Mouse (Mus musculus): ENCODE measurements around the gene Arhgap33.

Gene Arhgap33

DNA sequence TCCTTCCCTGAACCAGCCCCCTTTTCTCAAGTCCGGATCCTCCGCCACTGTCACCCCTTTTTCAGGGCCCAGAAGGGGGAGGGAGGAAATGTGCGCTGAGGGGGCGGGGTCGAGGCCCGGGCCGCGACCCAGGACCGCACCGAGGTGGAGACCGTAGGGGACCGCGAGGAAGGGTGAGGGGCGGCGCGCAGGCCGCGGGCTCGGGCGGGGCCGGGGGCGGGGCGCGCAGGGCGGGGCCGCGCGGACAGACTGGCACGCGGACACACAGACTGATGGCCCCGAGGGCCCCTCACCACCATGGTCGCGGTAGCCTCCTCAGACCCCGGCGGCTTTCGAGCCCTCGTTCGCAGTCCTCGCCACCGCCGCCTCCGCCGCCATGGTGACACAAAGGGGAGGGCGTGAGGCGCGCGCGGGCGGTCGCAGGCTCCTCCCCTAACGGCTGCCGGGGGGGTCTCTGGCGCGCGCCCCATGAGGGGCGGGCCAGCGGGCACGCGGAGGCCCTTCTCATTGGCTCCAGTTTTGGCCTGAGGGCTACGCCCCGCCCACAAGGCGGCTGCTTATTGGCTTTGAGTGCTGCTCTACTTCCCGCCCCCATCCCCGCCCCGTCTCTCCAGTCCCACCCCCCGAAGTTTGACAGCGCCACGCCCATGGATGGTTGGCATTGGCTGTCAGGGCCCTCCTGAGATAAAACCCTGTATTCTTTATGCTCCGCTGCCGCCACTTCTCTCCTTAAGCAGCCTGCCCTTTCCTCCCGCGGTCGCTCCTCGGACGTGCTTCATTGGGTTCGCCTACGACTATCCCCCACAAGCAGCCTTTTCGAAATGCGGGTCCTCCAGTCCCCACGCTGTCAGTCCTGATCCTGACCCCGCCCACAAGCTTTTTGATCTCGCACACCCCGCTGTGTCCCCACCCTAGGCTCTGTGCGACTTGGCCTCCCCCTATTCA is at the start of gene Arhgap33:
Arhgap33 (minus strand) TSS at position 428 of the 945 bp plus-strand sequence.
- peak; percentile 90 to 93 for DNase-seq (ENCODE audit: low spot score in 2 of 2)

DNA sequence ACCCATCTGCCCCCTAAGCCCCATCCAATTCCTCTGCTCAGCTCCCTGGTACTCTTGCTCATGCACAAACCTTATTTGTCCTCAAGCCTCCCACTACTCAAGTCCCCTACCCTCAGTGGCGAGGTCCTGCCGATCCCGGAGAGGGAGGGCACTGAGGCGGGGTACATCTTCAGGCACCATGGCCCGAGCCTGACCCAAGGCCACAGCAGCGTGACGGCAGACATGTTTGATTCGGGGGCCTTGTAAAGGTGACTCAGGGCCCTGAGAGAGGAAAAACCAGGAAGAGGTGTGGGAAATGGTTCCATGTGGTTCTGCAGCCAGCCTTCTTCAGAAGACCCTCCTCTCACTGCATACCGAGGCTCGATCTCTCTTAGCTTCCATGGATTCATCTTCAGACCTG is 49.5 kb upstream of the Arhgap33 start:
- DNase-seq (ENCODE audit: low spot score in 2 of 2), result no peak

DNA sequence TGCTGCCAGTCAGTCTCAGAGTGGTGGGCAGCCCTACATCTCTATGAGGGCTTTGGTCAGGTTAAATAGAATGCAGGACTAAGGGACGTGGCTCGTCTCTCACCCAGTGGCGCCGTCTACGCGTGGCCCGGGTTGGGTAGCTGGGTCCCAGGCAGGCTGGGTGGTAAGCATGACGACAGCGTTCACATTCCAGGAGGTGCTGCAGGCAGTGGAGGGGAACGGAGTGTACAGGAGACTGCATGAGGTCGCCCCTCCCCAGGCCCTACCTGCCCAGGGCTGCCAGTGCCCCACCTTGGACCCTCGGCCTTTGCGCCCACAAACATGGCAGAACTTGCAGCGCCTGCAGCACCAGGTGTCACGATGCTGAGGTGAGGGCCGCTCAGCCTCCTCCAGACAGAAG is 46.7 kb upstream of the Arhgap33 start:
- DNase-seq (ENCODE audit: low spot score in 2 of 2), result no peak

DNA sequence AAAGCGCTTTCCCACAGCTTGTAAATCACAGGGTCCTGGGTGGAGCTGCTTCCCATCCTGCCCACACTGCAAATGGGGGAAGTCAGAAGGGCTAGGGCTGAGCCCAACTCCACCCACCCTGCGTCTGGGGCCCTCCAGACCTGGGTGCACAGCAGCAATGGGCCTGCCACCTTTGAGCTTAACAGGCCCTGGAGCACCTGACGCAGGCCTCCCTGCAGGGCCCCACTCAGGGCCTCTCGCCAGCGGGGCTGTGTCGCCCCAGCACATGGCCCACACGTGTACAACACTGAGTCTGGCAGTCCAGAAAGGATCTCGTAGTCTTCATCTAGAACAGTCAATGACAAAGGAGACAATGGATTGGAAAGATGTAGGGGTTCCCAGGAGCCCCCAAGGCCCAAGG is 45.1 kb upstream of the Arhgap33 start:
- DNase-seq (ENCODE audit: low spot score in 2 of 2), result no peak

DNA sequence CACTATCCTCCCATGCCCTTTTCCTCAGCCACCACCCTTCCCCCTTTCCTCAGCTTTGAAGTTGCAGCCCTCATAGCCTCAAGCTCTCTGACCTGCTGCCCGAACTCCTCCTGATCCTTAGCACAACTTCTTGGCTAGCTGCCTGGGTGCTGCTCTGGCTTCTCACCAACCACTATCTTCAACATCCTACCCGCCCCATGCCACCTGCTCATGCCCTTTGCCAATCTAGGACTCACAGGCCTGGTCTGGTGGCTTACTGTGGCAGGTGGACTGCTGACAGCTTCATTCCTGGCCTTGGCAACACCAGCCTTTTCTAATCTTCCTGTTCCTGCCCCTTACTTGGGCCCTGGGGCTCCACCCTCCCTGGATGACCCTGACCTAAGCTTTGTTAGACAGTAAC is 38.1 kb upstream of the Arhgap33 start:
- DNase-seq (ENCODE audit: low spot score in 2 of 2), result peak; percentile 62 to 66

DNA sequence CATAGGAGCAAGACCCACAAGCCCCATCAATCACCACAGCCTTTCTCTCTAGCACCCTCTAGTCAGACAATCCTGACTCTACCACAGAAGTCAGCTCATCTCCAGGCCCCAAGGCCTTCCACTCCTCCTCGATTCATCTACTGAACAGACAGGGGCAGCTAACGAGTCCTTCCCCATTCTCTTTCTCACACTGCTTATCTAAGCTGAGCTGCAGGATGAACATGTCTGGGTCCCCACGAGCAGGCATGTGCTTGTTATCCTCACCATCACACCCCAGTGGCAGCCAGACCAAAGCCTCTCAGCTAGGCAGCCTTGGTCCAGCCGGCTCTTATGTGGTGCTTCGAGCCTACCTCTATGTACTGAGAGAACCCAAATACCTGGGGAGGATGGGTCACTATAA is 37.5 kb upstream of the Arhgap33 start:
- no peak for DNase-seq (ENCODE audit: low spot score in 2 of 2)

DNA sequence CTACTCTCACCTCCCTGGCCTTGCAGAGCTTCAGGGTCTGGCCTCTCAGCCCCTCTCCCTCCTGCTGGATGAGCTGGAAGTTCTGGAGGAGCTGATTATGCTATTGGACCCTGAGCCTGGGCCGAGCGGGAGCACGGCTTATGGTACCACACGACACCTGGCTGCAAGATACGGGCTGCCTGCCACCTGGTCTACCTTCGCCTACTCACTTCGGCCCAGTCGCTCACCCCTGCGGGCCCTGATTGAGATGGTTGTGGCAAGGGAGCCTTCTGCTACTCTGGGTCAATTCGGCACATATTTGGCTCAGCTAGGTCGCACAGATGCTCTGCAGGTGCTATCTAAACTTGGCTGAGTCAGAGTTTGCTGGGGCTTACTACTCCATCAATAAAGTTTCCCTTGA is 32.7 kb upstream of the Arhgap33 start:
- DNase-seq (ENCODE audit: low spot score in 2 of 2), result no peak

DNA sequence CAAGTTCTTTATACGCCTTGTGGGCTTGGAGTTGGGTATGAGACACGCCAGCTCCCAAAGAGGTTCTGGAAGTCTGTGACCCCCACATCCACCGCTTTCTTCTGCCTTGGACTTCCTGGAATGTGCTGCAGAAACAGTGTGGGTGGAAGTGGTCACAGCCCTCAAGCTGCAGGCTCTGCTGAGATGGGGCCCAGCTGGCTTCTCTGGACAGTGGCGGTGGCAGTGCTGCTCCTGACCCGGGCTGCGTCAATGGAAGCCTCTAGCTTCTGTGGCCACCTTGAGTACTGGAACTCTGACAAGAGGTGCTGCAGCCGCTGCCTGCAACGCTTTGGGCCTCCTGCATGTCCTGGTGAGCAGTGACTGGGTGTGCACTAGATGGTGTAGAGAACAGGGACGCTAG is 31.2 kb upstream of the Arhgap33 start:
- no peak for DNase-seq (ENCODE audit: low spot score in 2 of 2)

DNA sequence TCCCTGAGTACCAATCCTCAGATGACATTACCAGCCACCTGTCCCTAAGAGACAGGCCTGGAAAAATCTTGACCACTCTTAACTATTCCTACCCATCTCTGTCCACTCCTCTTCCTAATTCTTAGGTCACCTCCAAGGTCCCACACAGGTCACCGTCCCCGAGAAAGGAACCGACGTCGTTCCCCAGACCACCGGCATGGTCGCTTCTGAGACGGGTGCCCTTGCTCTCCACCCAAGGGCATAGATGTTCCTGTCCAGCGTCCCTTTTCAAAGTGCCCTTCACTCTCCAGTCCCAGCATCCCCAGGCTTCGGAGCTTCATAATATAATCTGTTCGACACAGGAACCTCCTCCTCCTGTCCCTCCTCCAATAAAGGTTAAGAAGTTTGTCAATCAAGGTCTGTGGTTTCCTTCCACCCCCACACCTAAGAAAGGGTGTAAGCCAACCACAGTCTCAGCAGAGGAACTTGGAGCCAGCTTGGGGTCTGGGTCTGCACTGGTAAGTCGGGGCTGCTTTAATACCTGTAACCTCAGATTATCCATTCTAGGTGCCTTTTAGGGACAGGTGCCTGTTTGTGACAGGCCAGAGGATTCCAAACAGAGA is 30.2 kb upstream of the Arhgap33 start, which contains the start of gene Igflr1:
Igflr1 (plus strand) TSS at position 458 of the 602 bp plus-strand sequence.
- DNase-seq (ENCODE audit: low spot score in 2 of 2), result no peak

DNA sequence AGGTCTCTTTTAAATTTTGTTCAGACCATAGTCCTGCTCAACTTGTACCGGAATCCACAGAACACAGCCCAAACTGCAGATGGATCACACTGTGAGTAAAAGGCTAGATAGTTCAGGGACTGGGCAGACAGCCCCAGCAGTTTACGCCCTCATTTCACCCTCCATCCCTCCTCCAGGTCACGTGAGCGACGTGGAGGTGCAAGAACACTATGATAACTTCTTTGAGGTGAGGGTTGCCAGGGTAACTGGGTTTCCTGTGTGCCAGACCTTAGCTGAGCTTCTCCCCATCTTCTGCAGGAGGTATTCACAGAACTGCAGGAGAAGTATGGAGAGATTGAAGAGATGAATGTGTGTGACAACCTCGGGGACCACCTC is 29.0 kb upstream of the Arhgap33 start:
- no peak for DNase-seq (ENCODE audit: low spot score in 2 of 2)

DNA sequence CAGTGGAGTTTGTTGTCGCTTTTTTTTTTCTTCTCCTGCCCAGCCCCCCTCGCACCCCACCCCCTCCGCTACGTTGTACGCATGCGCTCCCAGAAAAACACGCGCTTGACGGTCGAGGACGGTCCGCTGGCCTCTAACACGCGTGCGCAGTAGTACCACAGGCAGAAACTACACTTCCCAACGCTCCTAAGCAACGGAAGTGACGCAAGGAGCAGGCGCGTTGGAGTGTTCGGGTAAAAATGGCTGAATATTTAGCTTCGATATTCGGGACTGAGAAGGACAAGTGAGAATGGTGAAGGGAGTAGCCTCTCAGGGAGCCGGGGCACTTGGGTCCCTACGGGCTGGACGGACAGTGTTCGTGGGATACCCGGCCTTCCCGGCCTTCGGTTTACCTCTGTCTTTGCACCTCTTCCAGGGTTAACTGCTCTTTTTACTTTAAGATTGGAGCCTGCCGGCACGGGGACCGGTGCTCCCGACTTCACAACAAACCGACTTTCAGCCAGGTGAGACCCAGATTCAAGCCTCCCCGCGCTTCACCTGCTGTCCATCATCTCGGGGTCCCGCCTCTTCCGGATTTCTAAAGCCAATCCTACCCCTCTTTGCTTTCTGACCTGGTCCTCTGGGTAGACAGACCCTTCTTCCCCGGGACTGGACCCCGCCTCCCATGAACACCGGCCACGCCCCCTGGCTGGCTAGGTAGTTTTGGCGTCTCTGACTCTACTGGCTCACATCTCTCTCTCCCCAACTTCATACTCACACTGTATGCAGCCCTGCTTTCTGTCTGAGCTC is 28.5 kb upstream of the Arhgap33 start, which contains the start of the genes U2af1l4, Gm49396 and Psenen:
U2af1l4 (plus strand) TSS at position 185 of the 789 bp plus-strand sequence.
Gm49396 (plus strand) TSS at position 228 of the 789 bp plus-strand sequence.
Psenen (minus strand) TSS at position 511 of the 789 bp plus-strand sequence.
- DNase-seq (ENCODE audit: low spot score in 2 of 2), result peak; percentile 97 to 98

DNA sequence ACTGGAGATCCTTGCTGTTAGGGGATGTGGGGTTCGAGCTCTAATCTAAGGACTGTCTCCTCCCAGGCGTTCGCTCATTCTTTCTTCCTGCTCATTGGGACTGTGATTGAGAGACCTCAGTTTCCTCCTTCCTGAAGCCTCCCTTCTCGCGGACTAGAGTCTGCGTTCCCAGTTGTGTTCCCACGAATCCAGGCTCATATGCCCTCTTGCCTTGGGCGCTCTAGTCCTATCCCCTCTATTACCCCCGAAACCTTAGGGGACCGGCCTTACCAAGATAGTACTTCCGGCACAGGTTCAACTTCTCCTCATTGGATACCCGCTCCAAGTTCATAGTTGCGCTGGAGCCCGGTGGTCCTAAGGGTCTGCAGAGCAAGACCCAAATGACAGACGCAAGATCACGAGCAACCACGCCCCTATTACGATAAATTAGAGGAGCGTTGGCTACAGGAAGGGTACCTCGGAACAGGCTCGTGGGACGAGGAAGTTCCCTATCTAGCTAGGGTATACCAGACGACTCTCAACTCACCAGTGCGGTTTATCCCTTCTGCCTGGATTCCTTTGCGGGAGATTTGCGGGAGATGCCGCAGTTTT is 27.8 kb upstream of the Arhgap33 start:
- no peak for DNase-seq (ENCODE audit: low spot score in 2 of 2)

DNA sequence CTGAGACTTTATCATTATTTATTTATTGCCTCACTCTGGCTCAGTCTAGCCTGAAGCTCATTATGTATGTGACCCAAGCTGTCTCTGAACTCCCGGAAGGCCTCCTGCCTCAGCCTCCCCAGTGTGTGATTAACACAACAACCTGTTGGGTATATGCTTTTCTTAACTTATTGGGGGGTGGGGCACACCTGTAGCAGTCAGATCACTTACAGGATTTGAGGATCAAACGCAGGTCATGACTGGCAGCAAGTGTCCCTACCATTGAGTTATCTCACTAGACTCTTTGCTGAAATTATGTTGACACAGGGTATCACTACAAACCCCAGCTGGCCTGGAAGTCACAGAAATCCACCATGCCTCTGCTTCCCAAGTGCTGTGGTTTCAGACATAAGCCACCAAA is 25.4 kb upstream of the Arhgap33 start:
- DNase-seq (ENCODE audit: low spot score in 2 of 2), result no peak

DNA sequence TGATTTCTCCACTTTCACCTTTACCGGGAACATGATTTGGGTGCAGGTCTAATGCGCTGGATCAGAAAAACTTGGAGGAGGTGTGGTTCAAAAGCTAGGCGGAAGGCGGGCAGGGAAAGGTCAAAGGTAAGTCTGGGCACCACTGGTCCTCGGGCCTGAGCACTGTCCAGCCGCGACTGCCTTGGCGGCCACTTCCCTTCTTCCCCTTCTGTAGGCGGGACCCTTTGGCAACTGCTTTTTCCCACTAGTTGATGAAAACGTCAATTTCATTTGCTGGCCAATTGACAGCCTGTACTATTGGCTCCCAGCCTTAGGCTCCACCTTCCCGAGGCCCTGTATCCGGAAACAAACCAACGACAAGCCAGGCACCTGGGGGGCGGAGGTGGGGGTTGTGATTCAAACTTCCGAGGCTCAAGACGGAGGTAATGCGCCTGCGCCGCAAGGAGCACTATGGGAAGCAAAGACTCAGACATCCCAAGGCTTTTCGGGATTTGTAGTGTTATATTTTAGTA is 24.6 kb upstream of the Arhgap33 start, which contains the start of gene Lin37:
Lin37 (minus strand) TSS at position 396 of the 512 bp plus-strand sequence.
- peak; percentile 99 for DNase-seq (ENCODE audit: low spot score in 2 of 2)

DNA sequence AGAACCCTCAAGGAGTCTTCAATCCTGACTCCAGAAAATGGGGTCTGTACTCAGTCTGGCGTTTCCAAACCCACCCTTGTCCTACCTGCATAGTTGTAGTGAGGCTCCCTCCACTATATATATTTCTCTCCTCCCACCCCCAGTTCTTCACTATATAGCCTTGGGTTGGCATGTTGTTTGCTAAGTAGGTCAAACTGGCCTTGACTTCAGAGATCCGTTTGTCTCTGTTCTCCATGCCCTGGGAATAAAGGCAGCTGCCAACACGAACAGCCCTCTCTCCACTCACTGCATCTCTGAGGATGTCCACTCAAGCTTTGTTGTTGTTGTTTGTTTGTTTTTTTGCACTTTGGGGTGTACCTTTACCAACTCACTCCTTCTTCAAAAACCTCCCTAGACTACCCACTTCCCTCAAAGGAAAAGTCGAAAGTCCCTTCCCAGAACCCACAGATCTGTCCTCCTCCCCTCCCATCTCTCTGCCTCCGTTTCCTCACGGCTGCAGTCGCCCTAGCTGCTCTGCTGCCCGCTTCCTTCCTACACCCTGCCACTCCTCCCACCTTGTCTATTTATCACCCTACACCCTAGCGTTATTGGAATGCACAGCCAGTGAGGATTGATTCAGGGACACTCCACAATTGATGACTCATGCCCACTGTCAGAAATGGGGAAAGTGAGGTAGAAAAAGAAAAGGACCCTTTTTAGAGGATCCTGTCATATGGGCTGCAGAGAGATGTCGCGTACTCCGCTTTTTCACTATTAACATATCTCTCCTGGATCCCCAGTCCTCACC is 24.0 kb upstream of the Arhgap33 start:
- DNase-seq (ENCODE audit: low spot score in 2 of 2), result no peak

DNA sequence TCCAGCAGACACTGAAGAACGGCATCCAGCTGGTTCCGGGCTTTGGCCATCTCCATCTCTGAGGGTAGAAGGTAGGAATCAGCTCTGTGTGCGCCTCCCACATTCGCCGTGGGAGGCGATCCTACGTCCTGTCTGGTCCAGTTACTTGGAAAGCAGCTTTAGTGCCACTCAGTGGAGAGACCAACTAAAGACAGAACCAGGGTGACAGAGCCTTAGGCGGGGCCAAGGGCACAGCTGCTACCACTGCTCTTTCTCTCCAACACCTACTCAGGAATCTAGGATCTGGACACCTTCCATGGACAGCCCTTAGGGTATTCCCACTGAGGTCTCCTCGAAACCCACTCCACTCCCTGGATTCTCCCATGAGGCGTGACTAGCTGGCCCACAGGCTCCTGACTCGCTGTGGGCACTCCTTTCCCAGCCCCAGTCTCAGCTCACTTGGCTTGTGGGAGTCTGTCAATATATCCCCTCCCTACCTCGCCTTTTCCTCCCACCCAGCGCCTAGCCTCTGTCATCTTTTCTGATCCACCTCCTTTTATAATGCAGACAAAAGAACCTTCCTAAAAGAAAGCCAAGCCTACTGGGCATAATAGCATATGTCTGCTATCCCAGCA is 23.1 kb upstream of the Arhgap33 start:
- no peak for DNase-seq (ENCODE audit: low spot score in 2 of 2)

DNA sequence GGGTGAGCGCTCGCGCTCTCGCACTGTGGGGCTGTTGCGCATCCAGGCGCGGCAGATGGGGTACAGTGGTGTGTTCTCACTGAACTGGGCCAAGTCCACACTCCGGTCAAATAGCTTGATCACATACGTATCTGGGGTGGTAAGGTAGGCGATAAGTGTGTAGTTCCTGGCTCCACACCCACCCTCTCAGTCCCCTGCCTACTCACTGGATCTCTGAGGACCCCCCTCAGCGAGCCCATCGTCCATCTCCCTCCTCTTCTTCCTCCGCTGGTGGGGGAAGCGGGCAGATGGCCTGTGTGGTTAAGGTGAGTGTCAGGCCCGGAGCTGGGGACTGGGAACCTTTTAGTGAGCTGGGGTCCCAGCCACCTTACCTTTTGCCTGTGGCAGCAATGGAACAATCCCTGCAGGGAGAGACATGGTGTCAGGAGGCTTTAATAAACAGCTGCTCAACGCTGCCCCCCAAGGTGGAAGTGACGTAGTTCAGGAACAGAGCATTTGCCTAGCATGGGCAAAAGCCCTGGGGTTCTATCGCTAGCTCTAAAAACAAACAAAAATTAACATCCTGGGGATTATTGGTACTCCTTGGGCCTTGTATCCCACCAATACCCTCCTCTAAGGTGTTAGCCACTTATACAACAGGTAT is 22.2 kb upstream of the Arhgap33 start:
- DNase-seq (ENCODE audit: low spot score in 2 of 2), result no peak

DNA sequence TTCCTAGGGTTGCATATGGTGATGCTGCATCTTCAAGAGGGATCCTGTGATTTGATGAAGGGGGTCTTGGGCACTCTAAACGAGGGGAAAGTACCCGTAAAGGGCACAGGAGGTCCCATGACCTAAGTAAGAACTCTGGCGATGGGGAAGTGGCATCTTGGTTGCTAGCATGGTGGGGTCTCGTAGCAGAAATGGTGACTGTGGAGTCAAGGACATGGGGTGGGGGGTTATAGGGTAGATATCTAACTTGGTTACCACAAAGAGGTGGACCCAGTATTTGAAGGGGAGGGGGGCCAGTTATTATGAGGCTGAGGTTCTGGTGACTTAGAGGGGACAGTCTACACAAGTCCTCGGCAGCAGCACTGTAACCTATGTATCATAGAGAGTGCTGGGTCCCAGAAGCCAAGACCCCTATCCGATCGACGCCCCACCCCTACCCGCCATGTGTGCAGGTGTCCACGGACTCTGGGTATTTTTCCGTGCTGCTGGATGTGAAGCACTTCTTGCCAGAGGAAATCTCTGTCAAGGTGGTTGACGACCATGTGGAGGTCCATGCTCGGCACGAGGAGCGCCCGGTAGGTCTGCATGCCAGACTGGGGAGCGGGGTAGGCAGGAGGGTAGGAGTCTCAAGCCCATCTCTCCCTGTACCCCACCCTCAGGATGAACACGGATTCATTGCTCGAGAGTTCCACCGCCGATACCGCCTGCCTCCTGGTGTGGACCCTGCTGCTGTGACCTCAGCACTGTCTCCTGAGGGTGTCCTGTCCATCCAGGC is 19.1 kb upstream of the Arhgap33 start:
- no peak for DNase-seq (ENCODE audit: low spot score in 2 of 2)

Data from heart, adult 9 months (tissue).